Mouse (Mus musculus): ENCODE measurements around the gene Abcb6. TPM values are rescaled to one million over a fixed set of nuclear protein-coding genes. Genes with fewer than 3 reads are reported as not detected.

The Abcb6 gene
- polyA plus RNA-seq, 2 experiments: 41.4 to 48.9 TPM

GRCm38 (mm10) chr1:75124346-75125321, 55.6 kb downstream of the Abcb6 start, which contains the start of gene Nhej1:
Gene Nhej1, minus strand, starts transcription at chr1:75125200.
- Histone ChIP-seq H3K9me3 (ENCODE audit: control insufficient read depth, low read length) (no peaks in the 10 kb centered on the region), H3K36me3 (replicated peaks; ENCODE audit: control insufficient read depth, insufficient read depth, low read depth) (no peaks in the 10 kb centered on the region), H3K4me1 (replicated peaks; ENCODE audit: control insufficient read depth in 2 of 2, insufficient read depth in 2 of 2, low read length in 1 of 2) (peaks cover 12 to 15% of the 10 kb centered on the region in 2 experiments), H3K9ac (replicated peaks) (peak within 1 kb of the TSS; percentile 76), H3K27ac (peak within 1 kb of the TSS; percentile 96), H3K4me2 (ENCODE audit: low read depth) (peak within 1 kb of the TSS; percentile 88), H3K27me3 (ENCODE audit: control insufficient read depth, insufficient read depth, low read length) (no peaks in the 10 kb centered on the region), H3K4me3 (ENCODE audit: insufficient read depth in 1 of 2, low read depth in 2 of 2, low read length in 2 of 2) (peak within 1 kb of the TSS; percentile 69 to 72)
- TF ChIP-seq CTCF (IDR thresholded peaks at IDR 0.05; ENCODE audit: low read depth) (peak; percentile 94), EP300 (IDR thresholded peaks at IDR 0.05; ENCODE audit: low read depth) (peak; percentile 52)
- ATAC-seq (ENCODE audit: insufficient read depth): peak; percentile 96
- WGBS (ENCODE audit: insufficient replicate concordance): 2% methylated on average over 56 of the region's 56 CpGs
- peak; percentile 92 to 95 (median 93) for DNase-seq (ENCODE audit: low read depth in 3 of 3, low spot score in 3 of 3)

GRCm38 (mm10) chr1:75122211-75122610, 58.0 kb downstream of the Abcb6 start:
- no peaks in the 10 kb centered on the region for H3K9me3 ChIP-seq (ENCODE audit: control insufficient read depth, low read length)
- no peak overlapping the region for H3K4me3 ChIP-seq (ENCODE audit: insufficient read depth in 1 of 2, low read depth in 2 of 2, low read length in 2 of 2)
- WGBS (ENCODE audit: insufficient replicate concordance): 58% methylated on average over 3 of the region's 3 CpGs
- ATAC-seq (ENCODE audit: insufficient read depth) (no peak), DNase-seq (ENCODE audit: low read depth in 3 of 3, low spot score in 3 of 3) (no peak)
- peaks cover 12 to 15% of the 10 kb centered on the region in 2 experiments for H3K4me1 ChIP-seq (replicated peaks; ENCODE audit: control insufficient read depth in 2 of 2, insufficient read depth in 2 of 2, low read length in 1 of 2)
- TF ChIP-seq CTCF (IDR thresholded peaks at IDR 0.05; ENCODE audit: low read depth) (peak; percentile 48; the same call in 1 of the 2 replicates), EP300 (IDR thresholded peaks at IDR 0.05; ENCODE audit: low read depth) (no peak)
- H3K36me3 ChIP-seq (replicated peaks; ENCODE audit: control insufficient read depth, insufficient read depth, low read depth): no peaks in the 10 kb centered on the region
- H3K27ac ChIP-seq: no peak overlapping the region
- no peak overlapping the region for H3K9ac ChIP-seq (replicated peaks)
- H3K27me3 ChIP-seq (ENCODE audit: control insufficient read depth, insufficient read depth, low read length): no peaks in the 10 kb centered on the region
- no peak overlapping the region for H3K4me2 ChIP-seq (ENCODE audit: low read depth)

Small RNAs within 50 kb of the gene (microRNA-seq; reads per million reads assigned to microRNA genes)
- gene Gm27943: not detected

Other genes with a start within 250 kb of the Abcb6 start
- under 0.01 and 0.01 TPM in 2 replicates for gene Cfap65, start 244.8 kb downstream of the Abcb6 start, polyA plus RNA-seq (2012; rRNA removed)
- gene Cfap65, start 244.8 kb downstream of the Abcb6 start, polyA plus RNA-seq (2014; fragmentation: Nextera tagmentation; extraction: Ambion mirVana): not detected in 2 replicates
- 2.4 and 3.4 TPM in 2 replicates for gene Ihh, start 228.7 kb downstream of the Abcb6 start, polyA plus RNA-seq (2012; rRNA removed)
- gene Ihh, start 228.7 kb downstream of the Abcb6 start, polyA plus RNA-seq (2014; fragmentation: Nextera tagmentation; extraction: Ambion mirVana): 1.5 and 1.7 TPM in 2 replicates
- 1.3 and 2.0 TPM in 2 replicates for gene Nhej1, start 55.2 kb downstream of the Abcb6 start, polyA plus RNA-seq (2012; rRNA removed)
- 5.2 and 7.2 TPM in 2 replicates for gene Nhej1, start 55.2 kb downstream of the Abcb6 start, polyA plus RNA-seq (2014; fragmentation: Nextera tagmentation; extraction: Ambion mirVana)
- 1.4 and 1.7 TPM in 2 replicates for gene Slc23a3, start 46.5 kb downstream of the Abcb6 start, polyA plus RNA-seq (2012; rRNA removed)
- 1.2 TPM in 2 replicates for gene Slc23a3, start 46.5 kb downstream of the Abcb6 start, polyA plus RNA-seq (2014; fragmentation: Nextera tagmentation; extraction: Ambion mirVana)
- 29.5 and 33.3 TPM in 2 replicates for gene Cnppd1, start 37.7 kb downstream of the Abcb6 start, polyA plus RNA-seq (2012; rRNA removed)
- 31.1 and 41.0 TPM in 2 replicates for gene Cnppd1, start 37.7 kb downstream of the Abcb6 start, polyA plus RNA-seq (2014; fragmentation: Nextera tagmentation; extraction: Ambion mirVana)
- gene Retreg2, start 37.6 kb downstream of the Abcb6 start, polyA plus RNA-seq (2012; rRNA removed): 61.8 and 74.5 TPM in 2 replicates
- gene Retreg2, start 37.6 kb downstream of the Abcb6 start, polyA plus RNA-seq (2014; fragmentation: Nextera tagmentation; extraction: Ambion mirVana): 45.1 and 58.8 TPM in 2 replicates
- gene Zfand2b, start 11.7 kb downstream of the Abcb6 start, polyA plus RNA-seq (2012; rRNA removed): 35.3 and 43.5 TPM in 2 replicates
- gene Zfand2b, start 11.7 kb downstream of the Abcb6 start, polyA plus RNA-seq (2014; fragmentation: Nextera tagmentation; extraction: Ambion mirVana): 40.6 and 41.6 TPM in 2 replicates
- gene Ankzf1, start 11.8 kb upstream of the Abcb6 start, polyA plus RNA-seq (2012; rRNA removed): 6.3 and 7.6 TPM in 2 replicates
- gene Ankzf1, start 11.8 kb upstream of the Abcb6 start, polyA plus RNA-seq (2014; fragmentation: Nextera tagmentation; extraction: Ambion mirVana): 4.8 and 7.2 TPM in 2 replicates
- gene Atg9a, start 11.8 kb upstream of the Abcb6 start, polyA plus RNA-seq (2012; rRNA removed): 17.4 and 23.6 TPM in 2 replicates
- 16.4 and 18.3 TPM in 2 replicates for gene Atg9a, start 11.8 kb upstream of the Abcb6 start, polyA plus RNA-seq (2014; fragmentation: Nextera tagmentation; extraction: Ambion mirVana)
- gene Glb1l, start 30.4 kb upstream of the Abcb6 start, polyA plus RNA-seq (2012; rRNA removed): 4.0 and 4.9 TPM in 2 replicates
- gene Glb1l, start 30.4 kb upstream of the Abcb6 start, polyA plus RNA-seq (2014; fragmentation: Nextera tagmentation; extraction: Ambion mirVana): 3.2 and 4.3 TPM in 2 replicates
- gene Stk16, start 30.4 kb upstream of the Abcb6 start, polyA plus RNA-seq (2012; rRNA removed): 76.3 and 93.3 TPM in 2 replicates
- gene Stk16, start 30.4 kb upstream of the Abcb6 start, polyA plus RNA-seq (2014; fragmentation: Nextera tagmentation; extraction: Ambion mirVana): 61.8 and 66.1 TPM in 2 replicates
- gene Tuba4a, start 39.5 kb upstream of the Abcb6 start, polyA plus RNA-seq (2012; rRNA removed): 155 and 168 TPM in 2 replicates
- 346 and 362 TPM in 2 replicates for gene Tuba4a, start 39.5 kb upstream of the Abcb6 start, polyA plus RNA-seq (2014; fragmentation: Nextera tagmentation; extraction: Ambion mirVana)
- not detected in 2 replicates for gene A630095N17Rik, start 51.7 kb upstream of the Abcb6 start, polyA plus RNA-seq (2012; rRNA removed)
- 0.22 TPM in 1 of 2 replicates, not detected in the other for gene A630095N17Rik, start 51.7 kb upstream of the Abcb6 start, polyA plus RNA-seq (2014; fragmentation: Nextera tagmentation; extraction: Ambion mirVana)
- 17.6 and 21.1 TPM in 2 replicates for gene Dnajb2, start 56.0 kb upstream of the Abcb6 start, polyA plus RNA-seq (2012; rRNA removed)
- gene Dnajb2, start 56.0 kb upstream of the Abcb6 start, polyA plus RNA-seq (2014; fragmentation: Nextera tagmentation; extraction: Ambion mirVana): 11.1 and 12.5 TPM in 2 replicates
- 0.26 and 0.28 TPM in 2 replicates for gene Ptprn, start 84.1 kb upstream of the Abcb6 start, polyA plus RNA-seq (2012; rRNA removed)
- gene Ptprn, start 84.1 kb upstream of the Abcb6 start, polyA plus RNA-seq (2014; fragmentation: Nextera tagmentation; extraction: Ambion mirVana): 0.08 and 0.17 TPM in 2 replicates
- gene Resp18, start 98.0 kb upstream of the Abcb6 start, polyA plus RNA-seq (2012; rRNA removed): not detected in 2 replicates
- not detected in 2 replicates for gene Resp18, start 98.0 kb upstream of the Abcb6 start, polyA plus RNA-seq (2014; fragmentation: Nextera tagmentation; extraction: Ambion mirVana)
- 35.6 and 39.3 TPM in 2 replicates for gene Dnpep, start 137.6 kb upstream of the Abcb6 start, polyA plus RNA-seq (2012; rRNA removed)
- 43.4 and 48.4 TPM in 2 replicates for gene Dnpep, start 137.6 kb upstream of the Abcb6 start, polyA plus RNA-seq (2014; fragmentation: Nextera tagmentation; extraction: Ambion mirVana)
- 1.1 TPM in 2 replicates for gene Des, start 179.9 kb upstream of the Abcb6 start, polyA plus RNA-seq (2012; rRNA removed)
- gene Des, start 179.9 kb upstream of the Abcb6 start, polyA plus RNA-seq (2014; fragmentation: Nextera tagmentation; extraction: Ambion mirVana): 1.4 and 2.1 TPM in 2 replicates
- gene Speg, start 194.9 kb upstream of the Abcb6 start, polyA plus RNA-seq (2012; rRNA removed): 8.4 and 8.5 TPM in 2 replicates
- 8.4 and 9.5 TPM in 2 replicates for gene Speg, start 194.9 kb upstream of the Abcb6 start, polyA plus RNA-seq (2014; fragmentation: Nextera tagmentation; extraction: Ambion mirVana)